Mouse (Mus musculus) megakaryocyte, embryonic 14.5 days (primary cell): ENCODE data around the gene Ina. TPM values are rescaled to one million over a fixed set of nuclear protein-coding genes. Genes with fewer than 3 reads are reported as not detected.
"Not testable (repeated sequence)": the region's sequence is repeated elsewhere in the genome, so short reads cannot be mapped to it uniquely, and the experiment has no call there.

ENCODE experiments used
- H3K27me3 ChIP-seq: replicated peaks from 2 replicates; pipeline ENCODE3; 2012; ENCODE audit warnings: inconsistent platforms
- H3K36me3 ChIP-seq: replicated peaks from 2 replicates; pipeline ENCODE3; 2012; ENCODE audit warnings: low read length, inconsistent platforms, mixed read lengths
- H3K4me1 ChIP-seq: 2 replicates; pipeline ENCODE4 v1.6.1; 2012; ENCODE audit warnings: inconsistent platforms
- H3K4me3 ChIP-seq: replicated peaks from 2 replicates; pipeline ENCODE3; 2012; ENCODE audit warnings: moderate library complexity, mild to moderate bottlenecking, inconsistent platforms
- H3K9me3 ChIP-seq: 2 replicates; pipeline ENCODE4 v1.6.1; 2012; ENCODE audit warnings: inconsistent platforms
- FLI1 ChIP-seq: IDR thresholded peaks from 2 replicates; pipeline ENCODE4 v1.6.1; 2012; ENCODE audit warnings: low read length, inconsistent platforms, mixed read lengths
- GATA1 ChIP-seq: IDR thresholded peaks from 3 replicates; pipeline ENCODE4 v1.6.1; 2012; ENCODE audit warnings: mixed read lengths, low read length, inconsistent platforms, borderline replicate concordance
- polyA plus RNA-seq: library from polyadenylated mRNA; stranded (reverse); fragments of >175 nt; gene quantifications from 2 replicates; pipeline ENCODE4 v1.2.3, GENCODE M21; 2012; ENCODE audit warnings: low replicate concordance; ENCODE audit not compliant: insufficient read depth

The Ina gene
- polyA plus RNA-seq, 1 experiment = 0.13 TPM

GRCm38 (mm10) chr19:46998168-46998870, 16.2 kb upstream of the Ina start:
- Histone ChIP-seq H3K36me3 (no peaks in the 10 kb centered on the region), H3K27me3 (peaks cover 34% of the 10 kb centered on the region), H3K4me1 (peaks cover 30% of the 10 kb centered on the region), H3K9me3 (no peaks in the 10 kb centered on the region), H3K4me3 (peak overlapping the region; percentile 28)
- no peak for TF ChIP-seq FLI1
- no peak for TF ChIP-seq GATA1

DNA sequence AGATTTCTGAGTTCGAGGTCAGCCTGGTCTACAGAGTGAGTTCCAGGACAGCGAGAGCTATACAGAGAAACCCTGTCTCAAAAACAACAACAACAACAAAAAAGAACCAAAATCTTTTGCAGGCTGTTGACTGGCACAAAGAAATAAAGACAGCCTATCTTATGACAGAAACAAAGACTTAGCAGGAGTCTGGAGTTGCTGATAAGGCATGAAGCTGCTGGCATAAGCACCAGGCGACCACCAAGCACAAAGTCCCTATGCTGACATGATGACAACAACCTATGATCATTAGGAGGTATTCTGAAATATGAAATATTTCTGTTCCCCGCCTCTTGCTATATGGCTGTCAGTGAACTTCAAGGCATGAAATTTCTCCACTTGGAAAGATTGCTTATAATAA, 15.5 kb upstream of the Ina start:
- Histone ChIP-seq H3K4me1 (peaks cover 29% of the 10 kb centered on the region), H3K9me3 (no peaks in the 10 kb centered on the region), H3K4me3 (no peak overlapping the region), H3K36me3 (no peaks in the 10 kb centered on the region), H3K27me3 (peaks cover 38% of the 10 kb centered on the region)
- TF ChIP-seq FLI1 = no peak
- no peak for TF ChIP-seq GATA1

DNA sequence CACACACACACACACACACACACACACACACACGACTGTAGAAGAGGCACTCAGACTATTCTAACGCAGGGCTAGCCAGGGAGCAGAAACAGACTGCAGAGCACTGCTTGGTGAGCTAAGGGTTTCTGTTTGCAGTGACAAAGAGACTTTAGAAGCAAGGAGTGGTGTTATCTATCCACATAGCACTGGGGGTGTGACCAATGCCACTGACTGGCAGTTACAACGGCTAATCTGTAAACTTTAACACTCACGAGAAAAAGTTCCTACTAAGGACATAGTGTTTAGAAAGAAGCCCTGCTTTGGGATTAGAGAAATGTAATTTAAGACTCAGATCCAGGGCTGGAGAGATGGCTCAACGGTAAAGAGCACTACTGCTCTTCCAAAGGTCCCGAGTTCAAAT, 14.7 kb upstream of the Ina start:
- no peak for TF ChIP-seq FLI1
- TF ChIP-seq GATA1 = no peak
- Histone ChIP-seq H3K9me3 (no peaks in the 10 kb centered on the region), H3K36me3 (no peaks in the 10 kb centered on the region), H3K27me3 (peaks cover 33% of the 10 kb centered on the region), H3K4me1 (peaks cover 21% of the 10 kb centered on the region), H3K4me3 (no peak overlapping the region)

DNA sequence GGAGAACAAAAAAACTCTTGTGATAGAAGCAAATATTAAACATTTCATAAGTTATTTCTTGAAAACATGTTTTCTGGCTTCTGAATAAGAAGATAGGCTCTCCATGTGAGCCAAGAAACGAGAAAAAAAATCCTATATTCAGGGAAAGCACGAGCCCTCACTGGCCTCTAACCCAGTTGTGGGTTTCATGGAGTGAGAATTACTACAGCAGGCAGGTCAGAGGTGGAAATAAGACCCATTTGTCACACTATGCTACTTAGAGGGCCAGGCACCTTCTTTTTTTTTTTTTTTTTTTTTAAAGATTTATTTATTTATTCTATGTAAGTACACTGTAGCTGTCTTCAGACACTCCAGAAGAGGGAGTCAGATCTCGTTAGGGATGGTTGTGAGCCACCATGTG, 14.1 kb upstream of the Ina start:
- H3K4me3 ChIP-seq, H3K36me3 ChIP-seq, H3K9me3 ChIP-seq: not testable (repeated sequence)
- H3K27me3 ChIP-seq = peaks cover 35% of the 10 kb centered on the region
- peaks cover 21% of the 10 kb centered on the region for H3K4me1 ChIP-seq

GRCm38 (mm10) chr19:47003742-47004511, 10.6 kb upstream of the Ina start:
- Histone ChIP-seq H3K9me3 (peaks cover 7% of the 10 kb centered on the region), H3K36me3 (no peaks in the 10 kb centered on the region), H3K4me1 (peaks cover 4% of the 10 kb centered on the region; the same call in 1 of the 2 replicates), H3K27me3 (peaks cover 28% of the 10 kb centered on the region), H3K4me3 (no peak overlapping the region)
- TF ChIP-seq FLI1 (no peak), GATA1 (no peak)

DNA sequence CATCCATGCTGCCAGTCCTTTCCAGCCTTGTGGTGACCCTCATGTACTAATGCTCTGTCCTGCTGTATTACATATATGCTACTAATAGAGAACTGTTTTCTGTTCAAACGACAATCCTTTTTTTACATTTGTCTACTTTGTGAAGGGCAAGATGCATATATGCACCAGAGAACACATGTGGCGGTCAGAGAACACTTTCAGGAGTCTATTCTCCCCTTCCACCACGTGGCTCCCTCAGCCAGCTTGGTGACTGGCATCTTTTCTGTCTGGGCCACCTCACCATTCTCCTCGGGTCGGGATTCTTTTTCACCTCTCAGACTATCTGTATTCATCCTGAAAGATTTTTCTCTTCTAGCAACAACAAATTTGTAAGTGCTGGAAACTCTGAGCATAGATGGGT, 8.6 kb upstream of the Ina start:
- no peaks in the 10 kb centered on the region for H3K36me3 ChIP-seq
- H3K4me1 ChIP-seq = no peaks in the 10 kb centered on the region
- H3K27me3 ChIP-seq = peaks cover 35% of the 10 kb centered on the region
- no peak for TF ChIP-seq FLI1
- no peak for TF ChIP-seq GATA1
- H3K9me3 ChIP-seq = peaks cover 7% of the 10 kb centered on the region
- no peak overlapping the region for H3K4me3 ChIP-seq

GRCm38 (mm10) chr19:47006321-47006720, 8.2 kb upstream of the Ina start:
- no peak overlapping the region for H3K4me3 ChIP-seq
- TF ChIP-seq GATA1 (no peak), FLI1 (no peak)
- peaks cover 39% of the 10 kb centered on the region for H3K27me3 ChIP-seq
- H3K9me3 ChIP-seq = peaks cover 7% of the 10 kb centered on the region
- H3K36me3 ChIP-seq = no peaks in the 10 kb centered on the region
- no peaks in the 10 kb centered on the region for H3K4me1 ChIP-seq

DNA sequence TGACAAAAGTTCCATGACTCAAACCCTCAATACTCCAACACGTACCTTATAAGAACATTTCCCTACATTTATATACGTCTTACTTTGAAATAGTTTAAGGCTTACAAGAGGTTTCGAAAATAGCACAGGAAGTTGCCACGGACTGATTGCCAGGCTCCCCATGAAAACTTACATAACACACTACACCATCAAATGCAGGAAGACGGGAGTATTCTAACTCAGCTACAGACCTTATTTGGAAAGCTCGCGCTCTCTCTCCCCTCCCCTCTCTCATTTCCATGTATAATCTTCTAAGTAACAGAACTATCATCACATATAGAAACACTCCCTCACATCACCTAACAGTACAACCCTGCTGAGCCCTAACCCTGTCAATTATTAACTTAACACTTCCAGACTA, 5.1 kb upstream of the Ina start:
- Histone ChIP-seq H3K27me3 (peaks cover 55% of the 10 kb centered on the region), H3K36me3 (no peaks in the 10 kb centered on the region)
- TF ChIP-seq FLI1 = no peak
- no peak for TF ChIP-seq GATA1

GRCm38 (mm10) chr19:47009943-47010342, 4.6 kb upstream of the Ina start:
- Histone ChIP-seq H3K4me3 (no peak overlapping the region), H3K4me1 (peaks cover 8% of the 10 kb centered on the region), H3K9me3 (peaks cover 17% of the 10 kb centered on the region), H3K36me3 (no peaks in the 10 kb centered on the region), H3K27me3 (peaks cover 58% of the 10 kb centered on the region)
- TF ChIP-seq GATA1 (no peak), FLI1 (no peak)

More for the DNA sequence above, 5.1 kb upstream of the Ina start:
- peaks cover 3% of the 10 kb centered on the region for H3K4me1 ChIP-seq
- peaks cover 17% of the 10 kb centered on the region for H3K9me3 ChIP-seq
- no peak overlapping the region for H3K4me3 ChIP-seq

GRCm38 (mm10) chr19:47012521-47013130, 1.9 kb upstream of the Ina start:
- H3K9me3 ChIP-seq = peaks cover 21% of the 10 kb centered on the region
- H3K36me3 ChIP-seq = no peaks in the 10 kb centered on the region
- TF ChIP-seq GATA1 = no peak
- TF ChIP-seq FLI1 = no peak
- peaks cover 17% of the 10 kb centered on the region for H3K4me1 ChIP-seq
- H3K4me3 ChIP-seq = no peak overlapping the region
- H3K27me3 ChIP-seq = peaks cover 76% of the 10 kb centered on the region
